Mouse (Mus musculus) heart, embryonic 13.5 days (tissue): ENCODE data around the gene Aldh18a1. TPM values are rescaled to one million over a fixed set of nuclear protein-coding genes. Genes with fewer than 3 reads are reported as not detected.
A peak's percentile ranks its signal among the peaks of the same experiment; 100 is the strongest.
"Not testable (repeated sequence)": the region's sequence is repeated elsewhere in the genome, so short reads cannot be mapped to it uniquely, and the experiment has no call there.

Experiments used
- ATAC-seq: fragments of 200-750 bp; cut with Nextera tagmentation; 2 replicates; pipeline ENCODE4 v1.8.0; 2017; ENCODE audit warnings: moderate TSS enrichment; ENCODE audit not compliant: insufficient number of reproducible peaks, low FRiP score, low TSS enrichment; ENCODE audit errors: extremely low read depth
- H3K27ac ChIP-seq: fragments of 300-500 bp; sonication (generic); replicated peaks from 2 replicates; pipeline ENCODE4 v1.5.1; 2015; ENCODE audit warnings: moderate library complexity, mild to moderate bottlenecking, inconsistent platforms
- H3K27me3 ChIP-seq: fragments of 300-500 bp; sonication (generic); replicated peaks from 2 replicates; pipeline ENCODE4 v1.6.1; 2015; ENCODE audit warnings: mild to moderate bottlenecking, inconsistent platforms
- H3K36me3 ChIP-seq: fragments of 300-500 bp; sonication (generic); 2 replicates; pipeline ENCODE4 v1.6.1; 2015; ENCODE audit warnings: mild to moderate bottlenecking, inconsistent platforms
- H3K4me1 ChIP-seq: fragments of 300-500 bp; sonication (generic); 2 replicates; pipeline ENCODE4 v1.6.1; 2015; ENCODE audit warnings: inconsistent platforms
- H3K4me2 ChIP-seq: fragments of 300-500 bp; sonication (generic); 2 replicates; pipeline ENCODE4 v1.6.1; 2015; ENCODE audit warnings: inconsistent platforms, mild to moderate bottlenecking, moderate library complexity
- H3K4me3 ChIP-seq: fragments of 300-500 bp; sonication (generic); 2 replicates; pipeline ENCODE4 v1.5.1; 2015; ENCODE audit warnings: moderate library complexity, mild to moderate bottlenecking, inconsistent platforms
- H3K9ac ChIP-seq: fragments of 300-500 bp; sonication (generic); 2 replicates; pipeline ENCODE4 v1.6.1; 2015; ENCODE audit warnings: inconsistent platforms, mild to moderate bottlenecking, moderate library complexity
- H3K9me3 ChIP-seq: fragments of 300-500 bp; sonication (generic); 2 replicates; pipeline ENCODE4 v1.6.1; 2016; ENCODE audit warnings: inconsistent platforms
- WGBS: fragments of 180-500 bp; shearing (Covaris S2); methylation state at CpG from one replicate; pipeline ENCODE4 v1.1.7; 2015; ENCODE audit warnings: mixed read lengths; 5-methylcytosine and 5-hydroxymethylcytosine counted together
- polyA plus RNA-seq: library from polyadenylated mRNA; unstranded; fragments of >200 nt; fragmentation: Nextera tagmentation; extraction: Ambion mirVana; gene quantifications from 2 replicates; pipeline ENCODE4 v1.2.1, GENCODE M21; 2015

Aldh18a1 gene
- 40.7 and 42.0 TPM in 2 replicates for polyA plus RNA-seq

DNA sequence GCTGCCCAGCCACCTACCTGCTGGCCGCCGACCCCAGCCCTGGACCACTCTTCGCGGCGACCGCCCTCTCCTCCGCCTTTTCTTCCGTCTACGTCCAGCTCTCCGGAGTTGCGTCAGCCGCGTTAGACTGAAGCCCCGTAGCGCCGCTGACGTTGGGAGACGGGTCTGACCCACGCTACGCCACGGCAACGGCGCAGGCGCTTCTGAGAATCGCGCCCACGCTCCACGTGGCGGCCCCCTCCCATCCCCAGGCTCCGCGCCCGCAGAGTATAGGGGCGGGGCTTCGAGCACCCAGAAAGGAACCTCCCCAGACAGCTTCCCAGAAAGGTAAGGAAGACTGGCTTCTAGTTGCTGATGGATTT is at the start of gene Aldh18a1:
TSS of gene Aldh18a1 (minus strand) at position 171 of the 362 bp plus-strand sequence.
- Histone ChIP-seq H3K27me3 (no peaks in the 10 kb centered on the region), H3K4me3 (peak within 1 kb of the TSS; percentile 94), H3K9me3 (no peaks in the 10 kb centered on the region), H3K4me1 (peaks cover 19% of the 10 kb centered on the region), H3K27ac (peak within 1 kb of the TSS; percentile 75), H3K4me2 (peak within 1 kb of the TSS; percentile 95), H3K36me3 (peaks cover 31% of the 10 kb centered on the region), H3K9ac (peak within 1 kb of the TSS; percentile 91)
- peak; percentile 89 for ATAC-seq
- WGBS = 0% methylated on average over 34 of the region's 34 CpGs

DNA sequence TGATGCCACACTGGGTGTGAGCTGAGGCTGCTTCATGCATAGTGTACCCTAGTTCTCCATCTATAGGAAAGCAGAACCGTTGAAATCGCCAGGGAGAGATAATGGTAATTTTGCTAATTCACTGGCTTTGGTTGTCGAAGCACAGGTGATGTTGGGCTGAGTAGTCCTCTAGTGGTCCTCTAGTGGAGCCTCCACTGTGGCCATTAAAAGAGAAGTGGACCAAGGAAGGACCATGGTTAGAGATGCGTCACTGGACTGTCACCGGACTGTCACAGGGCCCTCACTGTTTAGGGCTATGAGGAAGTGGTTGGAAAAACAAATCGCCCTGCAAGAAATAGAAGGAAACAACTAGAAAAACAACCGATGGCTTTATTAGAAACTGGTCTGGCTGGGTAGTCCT is 49.3 kb upstream of the Aldh18a1 start:
- peak overlapping the region; percentile 68 for H3K27ac ChIP-seq
- no peaks in the 10 kb centered on the region for H3K4me1 ChIP-seq
- no peaks in the 10 kb centered on the region for H3K27me3 ChIP-seq
- H3K36me3 ChIP-seq = no peaks in the 10 kb centered on the region
- WGBS = 65% methylated on average over 7 of the region's 7 CpGs
- H3K4me2 ChIP-seq = no peak overlapping the region
- H3K4me3 ChIP-seq = no peak overlapping the region
- 0 out of 2 replicates have a peak, but pooled peaks cover 4% of the 10 kb centered on the region for H3K9me3 ChIP-seq
- ATAC-seq = no peak
- H3K9ac ChIP-seq = no peak overlapping the region

GRCm38 (mm10) chr19:40637091-40637490 is 48.8 kb upstream of the Aldh18a1 start:
- WGBS = 32% methylated on average over 4 of the region's 4 CpGs
- H3K4me3 ChIP-seq = no peak overlapping the region
- ATAC-seq = no peak
- H3K27me3 ChIP-seq = no peaks in the 10 kb centered on the region
- H3K27ac ChIP-seq = peak overlapping the region; percentile 68
- 0 out of 2 replicates have a peak, but pooled peaks cover 4% of the 10 kb centered on the region for H3K9me3 ChIP-seq
- H3K4me2 ChIP-seq = no peak overlapping the region
- H3K4me1 ChIP-seq = no peaks in the 10 kb centered on the region
- H3K9ac ChIP-seq = no peak overlapping the region
- H3K36me3 ChIP-seq = no peaks in the 10 kb centered on the region

- WGBS = 71% methylated on average over 1 of the region's 1 CpGs
- Histone ChIP-seq H3K27ac (no peak overlapping the region), H3K36me3 (no peaks in the 10 kb centered on the region), H3K9me3 (0 out of 2 replicates have a peak, but pooled peaks cover 4% of the 10 kb centered on the region), H3K9ac (no peak overlapping the region), H3K4me2 (no peak overlapping the region), H3K4me1 (no peaks in the 10 kb centered on the region), H3K4me3 (no peak overlapping the region), H3K27me3 (no peaks in the 10 kb centered on the region)
- no peak for ATAC-seq
Measured at GRCm38 (mm10) chr19:40633144-40633543, 44.9 kb upstream of the Aldh18a1 start.

- no peak for ATAC-seq
- no peak overlapping the region for H3K9ac ChIP-seq
- H3K27ac ChIP-seq = no peak overlapping the region
- no peaks in the 10 kb centered on the region for H3K4me1 ChIP-seq
- H3K9me3 ChIP-seq = 0 out of 2 replicates have a peak, but pooled peaks cover 4% of the 10 kb centered on the region
- 81% methylated on average over 5 of the region's 5 CpGs for WGBS
- H3K36me3 ChIP-seq = no peaks in the 10 kb centered on the region
- no peaks in the 10 kb centered on the region for H3K27me3 ChIP-seq
- H3K4me2 ChIP-seq = no peak overlapping the region
- H3K4me3 ChIP-seq = no peak overlapping the region
Measured at GRCm38 (mm10) chr19:40632668-40633067, 44.4 kb upstream of the Aldh18a1 start.

DNA sequence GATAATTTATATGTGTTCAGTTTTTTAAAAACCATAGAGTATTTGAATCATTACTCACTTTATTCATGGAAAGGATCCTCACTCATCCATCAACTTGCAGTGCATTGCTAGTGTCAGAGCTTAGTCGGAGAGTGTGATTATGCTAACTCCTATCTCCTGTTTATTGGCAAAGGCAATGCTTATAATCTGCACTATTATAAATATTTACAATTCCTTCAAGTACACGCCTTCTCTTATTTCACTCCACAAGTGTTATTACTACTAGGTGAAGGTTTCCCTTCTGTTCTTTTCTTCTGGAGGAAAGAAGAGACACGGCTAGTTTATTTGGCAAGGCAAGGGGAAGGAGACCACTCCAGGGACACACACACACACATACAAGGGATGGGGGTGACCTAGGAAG is 43.9 kb upstream of the Aldh18a1 start:
- no peaks in the 10 kb centered on the region for H3K36me3 ChIP-seq
- no peak for ATAC-seq
- H3K9ac ChIP-seq = no peak overlapping the region
- no peaks in the 10 kb centered on the region for H3K4me1 ChIP-seq
- H3K9me3 ChIP-seq = 0 out of 2 replicates have a peak, but pooled peaks cover 4% of the 10 kb centered on the region
- no peak overlapping the region for H3K27ac ChIP-seq
- H3K4me3 ChIP-seq = no peak overlapping the region
- no peaks in the 10 kb centered on the region for H3K27me3 ChIP-seq
- H3K4me2 ChIP-seq = no peak overlapping the region
- WGBS = 58% methylated on average over 3 of the region's 3 CpGs

GRCm38 (mm10) chr19:40630606-40631005 is 42.3 kb upstream of the Aldh18a1 start:
- 52% methylated on average over 7 of the region's 7 CpGs for WGBS
- 0 out of 2 replicates have a peak, but pooled peaks cover 4% of the 10 kb centered on the region for H3K9me3 ChIP-seq
- no peak overlapping the region for H3K4me2 ChIP-seq
- ATAC-seq = no peak
- H3K4me1 ChIP-seq = peaks cover 5% of the 10 kb centered on the region; the same call in 1 of the 2 replicates
- no peak overlapping the region for H3K27ac ChIP-seq
- no peaks in the 10 kb centered on the region for H3K27me3 ChIP-seq
- no peak overlapping the region for H3K4me3 ChIP-seq
- H3K36me3 ChIP-seq = no peaks in the 10 kb centered on the region
- H3K9ac ChIP-seq = no peak overlapping the region

DNA sequence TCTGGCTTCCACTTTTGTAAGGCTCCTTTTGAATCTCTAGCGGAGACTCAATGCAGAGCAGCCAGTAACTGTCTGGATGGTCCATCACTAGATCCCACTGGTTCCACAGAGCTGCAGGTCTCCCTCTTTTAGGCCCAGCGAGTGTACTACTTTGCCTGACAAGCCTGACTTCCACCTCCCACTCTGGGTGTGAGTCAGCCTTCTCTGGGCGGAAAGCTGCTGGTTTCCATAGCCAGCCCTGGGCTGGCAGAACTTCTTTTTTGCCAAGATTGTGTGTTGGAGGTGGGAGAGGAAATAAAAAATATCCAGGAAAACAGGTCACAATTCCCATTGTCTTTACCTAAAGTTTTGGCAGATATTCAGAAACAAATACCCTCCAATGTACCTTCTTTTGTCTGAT is 41.8 kb upstream of the Aldh18a1 start:
- Histone ChIP-seq H3K27ac (peak overlapping the region; percentile 56; the same call in 1 of the 2 replicates), H3K4me3 (no peak overlapping the region), H3K4me1 (peaks cover 5% of the 10 kb centered on the region; the same call in 1 of the 2 replicates), H3K36me3 (no peaks in the 10 kb centered on the region), H3K9ac (no peak overlapping the region), H3K4me2 (no peak overlapping the region), H3K27me3 (no peaks in the 10 kb centered on the region), H3K9me3 (0 out of 2 replicates have a peak, but pooled peaks cover 4% of the 10 kb centered on the region)
- ATAC-seq = no peak
- 59% methylated on average over 3 of the region's 3 CpGs for WGBS

- no peak overlapping the region for H3K27ac ChIP-seq
- H3K36me3 ChIP-seq = no peaks in the 10 kb centered on the region
- no peak overlapping the region for H3K4me3 ChIP-seq
- H3K4me1 ChIP-seq = peaks cover 5% of the 10 kb centered on the region; the same call in 1 of the 2 replicates
- H3K4me2 ChIP-seq = no peak overlapping the region
- no peak for ATAC-seq
- 0 out of 2 replicates have a peak, but pooled peaks cover 4% of the 10 kb centered on the region for H3K9me3 ChIP-seq
- no peaks in the 10 kb centered on the region for H3K27me3 ChIP-seq
- H3K9ac ChIP-seq = no peak overlapping the region
Measured at GRCm38 (mm10) chr19:40628950-40629349, 40.7 kb upstream of the Aldh18a1 start.

DNA sequence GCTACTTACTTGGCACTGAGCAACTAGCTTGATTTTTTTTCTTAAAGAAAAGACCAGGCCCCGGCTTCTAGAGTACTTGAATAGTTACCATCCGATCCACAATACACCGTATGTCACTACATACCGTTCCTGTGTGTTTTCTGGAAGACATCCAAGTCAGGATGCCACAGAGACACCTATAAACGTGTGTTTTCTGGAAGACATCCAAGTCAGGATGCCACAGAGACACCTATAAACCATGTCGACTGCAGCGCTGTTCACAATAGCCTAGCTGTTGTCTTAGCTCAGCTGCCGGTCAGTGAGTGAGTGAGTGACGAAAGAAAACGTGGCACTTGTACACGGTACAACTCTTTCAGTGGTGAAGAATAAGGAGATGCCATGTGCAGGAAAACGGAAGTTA is 37.7 kb upstream of the Aldh18a1 start:
- WGBS = 37% methylated on average over 12 of the region's 12 CpGs
- Histone ChIP-seq H3K4me3 (no peak overlapping the region), H3K4me2 (no peak overlapping the region), H3K36me3 (no peaks in the 10 kb centered on the region), H3K27ac (no peak overlapping the region), H3K9ac (no peak overlapping the region), H3K4me1 (peaks cover 5% of the 10 kb centered on the region; the same call in 1 of the 2 replicates), H3K27me3 (no peaks in the 10 kb centered on the region), H3K9me3 (no peaks in the 10 kb centered on the region)
- ATAC-seq = no peak

GRCm38 (mm10) chr19:40621616-40622015 is 33.4 kb upstream of the Aldh18a1 start:
- not testable (repeated sequence) for H3K9me3 ChIP-seq, H3K4me2 ChIP-seq, H3K4me3 ChIP-seq, ATAC-seq, H3K27ac ChIP-seq, H3K27me3 ChIP-seq, H3K36me3 ChIP-seq, H3K4me1 ChIP-seq, H3K9ac ChIP-seq
- WGBS = 41% methylated on average over 13 of the region's 26 CpGs

DNA sequence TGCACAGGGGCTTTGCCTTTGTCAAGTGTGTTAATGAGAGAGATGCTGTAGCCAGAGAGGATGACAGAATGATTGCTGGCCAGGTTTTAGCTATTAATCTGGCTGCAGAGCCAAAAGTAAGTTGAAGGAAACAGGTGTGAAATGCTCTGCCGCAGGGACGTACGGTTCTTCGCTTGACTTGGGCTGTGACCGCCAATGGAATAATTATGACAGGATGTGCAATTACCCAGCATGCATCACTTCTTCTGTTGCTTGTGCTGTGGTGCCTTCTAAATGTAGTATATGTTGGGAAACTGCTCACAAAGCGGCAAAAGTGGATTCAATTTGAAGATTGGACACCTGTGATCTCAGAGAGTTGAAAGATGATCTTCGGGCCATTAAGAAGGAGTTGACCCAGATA is 27.8 kb upstream of the Aldh18a1 start:
- no peak overlapping the region for H3K27ac ChIP-seq
- H3K36me3 ChIP-seq = no peaks in the 10 kb centered on the region
- no peaks in the 10 kb centered on the region for H3K9me3 ChIP-seq
- WGBS = 83% methylated on average over 7 of the region's 7 CpGs
- ATAC-seq = no peak
- peaks cover 6% of the 10 kb centered on the region for H3K4me1 ChIP-seq
- H3K4me3 ChIP-seq = no peak overlapping the region
- H3K9ac ChIP-seq = no peak overlapping the region
- no peaks in the 10 kb centered on the region for H3K27me3 ChIP-seq
- no peak overlapping the region for H3K4me2 ChIP-seq
